Mouse (Mus musculus) CH12.LX (cell line): ENCODE data around the gene Myh11.

Source experiments
- POLR2A ChIP-seq: IDR thresholded peaks from 2 replicates; pipeline ENCODE4 v1.6.1; 2011; ENCODE audit warnings: low read depth, mild to moderate bottlenecking, improper control_type of control experiment, low read length
- ZC3H11A ChIP-seq: IDR thresholded peaks from 2 replicates; pipeline ENCODE4 v1.6.1; 2012; ENCODE audit warnings: low read depth, mild to moderate bottlenecking, inconsistent platforms, low read length, improper control_type of control experiment

- TF ChIP-seq ZC3H11A, result no peak
- TF ChIP-seq POLR2A, result no peak
Measured at GRCm38 (mm10) chr16:14328156-14328555, 37.0 kb upstream of the Myh11 start.
